Mouse (Mus musculus) layer of hippocampus, postnatal 36 days (tissue): ENCODE measurements at regions not wholly inside any gene's neighbourhood (a gene's known extent, or its start where the extent isn't known, plus 50 kb on each side); places are given as distances from the start of the nearest gene placed in this dataset.
"Not testable (repeated sequence)": the region's sequence is repeated elsewhere in the genome, so short reads cannot be mapped to it uniquely, and the experiment has no call there.

Experiments used
- DNase-seq, 2 experiments: peaks; one replicate each; pipeline ENCODE4 v3.0.0; 2022

DNA sequence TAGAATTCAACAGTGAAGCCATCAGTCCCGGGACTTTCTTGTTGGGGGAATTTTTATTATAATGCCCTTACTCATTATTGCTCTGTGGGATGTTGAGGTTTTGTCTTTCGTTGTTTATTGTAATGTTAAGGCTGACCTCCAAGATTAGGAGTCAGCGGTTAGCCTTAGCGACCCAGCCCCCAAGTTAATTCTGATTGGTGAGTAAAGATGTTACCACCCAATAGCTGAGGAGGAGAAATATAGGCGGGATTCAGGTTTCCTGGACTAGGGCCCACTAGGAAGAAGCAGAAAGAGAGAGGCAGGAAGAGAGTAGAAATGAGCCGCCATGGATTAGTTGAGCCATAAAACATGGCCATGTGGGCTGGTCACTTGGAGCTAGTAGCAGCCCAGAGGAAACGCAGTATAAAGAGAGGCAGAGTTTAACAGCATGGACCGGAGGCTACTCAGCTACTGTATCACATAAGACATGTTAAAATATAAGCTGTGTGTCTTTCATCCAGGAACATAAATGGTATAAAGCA is 302.1 kb upstream of the Ercc4 start:
- DNase-seq, result no peak

DNA sequence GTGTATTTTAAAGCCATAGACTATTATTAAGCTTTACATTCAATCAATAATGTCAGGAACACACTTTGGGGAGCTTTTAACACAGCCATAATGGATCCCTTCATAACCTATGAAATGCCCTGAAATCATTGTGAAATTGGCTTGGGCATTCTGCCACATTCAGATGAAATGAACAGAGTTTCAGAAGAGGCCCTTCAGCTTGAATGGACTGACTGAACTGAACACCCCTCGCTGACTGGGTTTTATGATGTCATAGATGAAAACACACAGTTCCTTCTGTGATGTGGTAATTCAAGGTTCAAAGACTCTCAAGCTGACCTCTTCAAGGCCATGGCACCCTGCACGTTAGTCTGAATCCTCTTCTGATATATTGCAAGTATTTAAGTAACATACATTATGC is 298.4 kb upstream of the Ercc4 start:
- no peak for DNase-seq

DNA sequence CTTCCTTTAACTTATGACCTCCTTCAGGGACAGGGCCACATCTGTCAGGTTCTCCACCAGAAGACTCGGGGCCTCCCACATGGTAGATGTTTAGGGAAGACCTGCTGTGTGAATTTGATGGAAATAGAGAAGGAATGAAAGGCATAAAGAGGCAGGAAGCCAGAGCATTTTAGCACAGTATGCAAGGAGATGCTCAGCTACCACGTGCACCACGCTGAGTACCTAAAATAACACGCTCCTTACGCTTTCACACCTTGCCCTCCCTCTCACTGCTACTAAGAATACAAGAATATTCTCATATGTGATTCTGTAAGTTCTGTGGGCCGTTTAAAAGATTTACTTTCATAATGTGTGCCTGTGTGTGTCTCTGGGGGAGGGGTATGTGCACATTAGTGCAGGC is 284.8 kb upstream of the Ercc4 start:
- no peak for DNase-seq

DNA sequence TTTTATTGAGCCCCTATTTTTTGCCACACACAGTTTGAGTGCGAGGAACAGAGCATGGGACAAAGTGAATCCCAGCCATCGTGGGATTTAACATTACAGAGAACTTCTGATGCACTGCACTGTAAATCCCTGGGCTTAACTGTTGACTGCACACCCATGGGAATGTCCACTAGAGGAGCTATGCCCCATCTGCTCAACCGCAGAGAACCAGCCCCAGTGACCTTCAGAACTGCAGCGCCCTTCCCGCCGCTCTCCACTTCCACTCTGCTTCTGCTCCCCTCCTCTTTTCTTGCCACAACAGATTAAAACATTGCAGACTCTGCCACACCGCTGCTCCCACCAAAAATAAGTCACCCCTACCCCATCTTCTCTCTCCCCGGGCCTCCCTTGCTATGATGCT is 283.3 kb upstream of the Ercc4 start:
- DNase-seq, result no peak

DNA sequence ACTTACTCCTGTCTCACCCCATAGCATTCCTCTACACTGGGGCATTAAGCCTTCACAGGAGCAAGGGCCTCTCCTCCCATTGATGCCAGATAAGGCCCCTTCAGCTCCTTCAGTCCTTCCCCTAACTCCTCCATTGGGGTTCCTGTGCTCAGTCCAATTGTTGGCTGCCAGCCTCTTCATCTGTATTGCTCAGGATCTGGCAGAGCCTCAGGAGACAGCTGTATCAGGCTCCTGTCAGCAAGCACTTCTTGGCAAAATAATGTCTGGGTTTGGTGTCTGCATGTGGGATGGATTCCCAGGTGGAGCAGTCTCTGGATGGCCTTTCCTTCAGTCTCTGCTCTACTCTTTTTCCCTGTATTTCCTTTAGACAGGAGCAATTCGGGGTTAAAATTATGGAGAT is 278.2 kb upstream of the Ercc4 start:
- DNase-seq, result peak in 1 of 2 experiments; percentile 11

DNA sequence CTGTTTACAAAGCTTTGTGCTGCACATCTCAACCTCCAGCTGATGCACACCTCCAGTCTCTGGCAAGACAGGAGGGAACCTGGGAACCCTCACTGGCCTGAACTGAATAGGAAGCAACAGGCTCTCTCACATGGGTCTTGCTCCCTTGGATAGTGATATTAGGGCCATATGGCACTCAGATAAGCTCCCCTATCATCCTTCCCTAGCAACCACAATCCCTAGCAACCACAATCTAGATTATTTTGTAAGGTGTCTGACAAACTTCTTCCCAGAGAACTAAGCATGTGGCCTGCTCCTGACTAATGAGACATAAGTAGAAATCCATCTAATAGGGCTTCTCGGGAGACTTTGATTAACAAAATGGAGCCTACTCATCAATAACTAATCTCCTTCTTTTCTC is 253.1 kb upstream of the Ercc4 start:
- no peak for DNase-seq

DNA sequence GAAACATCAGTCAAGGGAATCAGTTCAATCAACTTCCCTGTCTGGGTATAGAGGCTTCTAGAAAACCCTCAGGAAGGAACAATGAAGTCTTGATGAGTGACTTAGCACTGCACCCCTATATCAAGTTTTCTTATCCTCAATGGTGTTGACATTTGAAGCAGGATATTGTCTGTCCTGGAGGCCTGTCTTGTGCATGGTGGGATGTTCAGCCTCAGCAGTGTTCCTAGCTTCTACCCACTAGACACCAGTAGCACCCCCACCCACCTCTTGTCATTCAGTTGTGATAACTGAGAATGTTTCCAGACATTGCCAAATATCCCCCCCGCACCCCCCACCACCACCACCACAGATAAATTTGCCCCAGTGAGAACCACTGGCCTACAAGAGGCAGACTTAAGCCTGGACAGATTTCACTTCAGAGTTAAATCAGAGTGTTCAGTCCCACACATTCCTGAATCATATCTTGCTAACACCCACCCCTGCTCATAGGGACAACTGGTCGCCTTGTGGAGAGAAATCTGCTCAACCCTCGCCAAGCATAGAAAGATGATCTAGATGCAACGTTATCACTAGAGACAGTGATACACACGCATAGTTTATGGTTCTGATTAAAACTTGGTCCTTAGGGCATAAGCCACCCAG is 249.6 kb upstream of the Ercc4 start:
- DNase-seq, result peak; percentile 14 to 30

DNA sequence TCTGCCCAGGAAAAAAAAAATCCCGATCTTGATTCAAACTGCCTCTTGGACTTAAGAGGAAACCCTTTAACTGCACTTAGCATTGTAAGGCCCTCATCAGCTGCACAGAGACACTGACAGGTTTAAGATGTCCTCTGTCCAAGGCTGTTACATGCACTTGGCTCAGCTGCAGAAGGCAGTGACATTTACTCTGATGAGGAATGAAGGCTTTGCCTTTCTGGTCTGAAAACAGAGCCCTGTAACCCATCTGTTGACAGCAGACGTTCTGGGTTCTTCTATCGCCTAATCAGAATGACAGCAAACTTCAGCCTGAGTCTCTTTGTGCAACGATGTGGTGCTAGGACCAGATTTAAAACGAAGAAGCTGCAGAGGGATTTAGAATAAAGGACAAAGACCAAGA is 246.9 kb upstream of the Ercc4 start:
- no peak for DNase-seq

DNA sequence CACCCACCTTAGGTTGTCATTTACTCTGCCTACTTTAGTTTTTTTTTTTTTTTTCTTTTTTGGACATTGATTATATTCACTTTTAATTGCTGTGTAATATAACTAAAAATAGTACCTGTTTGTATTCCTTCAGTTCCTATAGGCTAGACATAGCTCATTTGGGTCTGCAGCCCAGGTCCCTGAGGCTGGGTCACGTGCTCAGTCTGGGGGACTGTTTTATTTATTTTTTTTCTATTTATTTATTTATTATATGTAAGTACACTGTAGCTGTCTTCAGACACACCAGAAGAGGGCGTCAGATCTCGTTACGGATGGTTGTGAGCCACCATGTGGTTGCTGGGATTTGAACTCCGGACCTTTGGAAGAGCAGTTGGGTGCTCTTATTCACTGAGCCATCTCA is 231.2 kb upstream of the Ercc4 start:
- DNase-seq, result not testable (repeated sequence)

DNA sequence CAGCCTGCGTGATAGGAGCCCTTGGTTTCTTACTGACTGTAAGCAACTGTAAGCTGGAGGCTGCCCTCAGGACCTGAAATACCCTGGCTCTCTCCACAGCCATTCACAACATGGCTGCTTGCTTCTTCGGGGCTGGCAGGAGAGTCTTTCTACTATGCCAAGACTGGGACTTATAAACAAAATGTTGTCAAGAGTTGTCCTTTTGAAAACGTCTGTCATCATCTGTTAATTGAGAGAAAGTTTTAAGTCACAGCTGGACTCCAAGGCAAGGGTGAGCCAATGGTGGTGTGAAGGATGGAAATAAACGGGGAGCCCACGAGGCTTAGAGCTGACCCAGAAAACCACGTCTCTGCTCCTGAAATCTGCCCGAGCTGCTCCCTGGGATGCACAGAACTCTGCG is 229.5 kb upstream of the Ercc4 start:
- DNase-seq, result no peak

DNA sequence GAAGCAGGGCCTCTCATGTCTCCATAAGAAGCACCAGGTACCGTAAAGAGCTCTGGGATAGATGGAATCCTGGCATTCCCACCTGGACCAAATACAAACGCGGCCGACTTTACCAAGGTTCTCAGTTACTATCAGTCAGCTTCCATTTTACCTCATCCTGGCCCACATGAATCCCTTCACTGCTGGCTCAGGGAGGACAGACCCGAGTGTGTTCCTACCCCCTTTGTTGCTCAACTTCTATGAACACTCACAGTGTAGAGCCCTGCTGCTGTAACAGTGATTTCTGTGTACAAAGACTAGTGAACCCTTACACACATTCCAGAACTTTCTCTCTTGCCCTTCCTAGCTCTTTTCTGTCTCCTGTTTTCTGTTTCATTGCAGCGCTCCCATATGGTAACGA is 229.0 kb upstream of the Ercc4 start:
- no peak for DNase-seq

DNA sequence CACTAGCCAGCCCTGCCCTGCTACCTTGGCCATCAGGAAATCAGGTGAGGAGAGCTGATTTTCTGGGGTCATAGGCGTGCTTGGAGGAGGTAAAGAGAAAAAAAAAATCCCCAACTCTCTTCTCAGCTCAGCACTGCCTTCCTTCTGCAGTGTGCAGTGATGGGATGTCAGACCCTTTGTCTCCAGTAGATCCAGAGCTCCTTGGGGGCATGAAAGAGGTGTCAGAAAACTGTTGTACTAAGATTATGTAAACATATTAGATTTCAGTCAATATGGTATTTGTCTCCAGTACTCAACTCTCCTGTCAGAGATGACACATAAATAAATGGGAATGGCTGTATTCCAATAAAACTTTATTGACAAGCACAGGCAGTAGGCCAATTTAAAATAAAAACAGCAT is 226.8 kb upstream of the Ercc4 start:
- DNase-seq, result no peak

DNA sequence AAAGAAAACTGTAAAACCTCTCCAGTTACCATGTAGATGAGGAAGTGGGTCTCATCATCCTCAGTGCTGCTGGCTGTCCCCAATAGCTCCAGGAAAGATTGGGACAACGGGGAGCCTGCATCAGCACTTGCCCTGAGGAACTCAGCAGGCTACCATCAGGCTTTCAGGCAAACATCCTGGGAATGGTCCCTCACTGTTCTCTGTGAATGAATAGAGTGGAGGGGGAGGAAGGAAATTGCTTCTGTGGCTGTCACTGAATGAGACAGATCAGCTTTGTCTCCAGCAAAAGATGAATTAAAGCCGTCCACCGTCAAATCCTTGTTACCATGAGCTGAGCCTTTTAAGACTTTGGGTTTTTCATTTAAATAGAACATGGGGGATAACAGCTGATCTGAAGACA is 224.9 kb upstream of the Ercc4 start:
- DNase-seq, result no peak

DNA sequence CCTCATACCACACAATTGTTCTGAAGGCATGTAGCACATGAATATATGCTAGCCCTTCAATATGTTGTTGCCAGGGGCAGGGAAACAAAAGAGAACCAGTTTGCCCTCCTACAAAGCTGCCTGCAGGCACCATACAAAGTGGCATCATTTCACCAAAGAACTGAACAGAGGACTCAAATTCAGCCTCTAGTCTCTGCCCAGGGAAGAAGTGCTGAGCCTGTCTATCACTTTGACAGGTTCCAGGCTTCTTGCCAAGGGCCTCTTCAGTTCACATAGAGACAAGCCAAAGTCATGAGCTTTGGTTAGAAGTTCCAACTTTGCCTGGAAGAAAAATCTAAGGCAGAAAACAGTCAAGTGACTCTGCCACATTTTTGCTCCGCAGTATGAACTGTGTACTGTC is 223.4 kb upstream of the Ercc4 start:
- DNase-seq, result no peak

DNA sequence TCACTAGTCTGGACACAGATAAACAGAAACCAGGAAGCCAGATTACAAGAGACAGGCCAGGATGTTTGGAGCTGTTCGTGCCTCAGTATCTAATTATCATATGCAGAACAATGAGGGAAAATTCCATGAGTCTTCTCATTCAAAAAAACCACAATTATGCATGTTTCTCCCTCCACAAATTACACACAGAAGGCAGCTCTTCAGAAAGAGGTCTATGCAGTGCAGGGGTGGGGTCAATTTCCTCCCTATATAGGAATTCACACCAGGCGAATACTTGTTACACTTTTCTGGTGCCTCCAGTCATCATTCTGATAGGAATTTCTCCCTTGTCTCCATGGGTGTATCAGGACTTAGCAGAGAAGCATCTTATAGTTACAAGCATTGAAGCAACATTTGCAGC is 222.1 kb upstream of the Ercc4 start:
- DNase-seq, result no peak

DNA sequence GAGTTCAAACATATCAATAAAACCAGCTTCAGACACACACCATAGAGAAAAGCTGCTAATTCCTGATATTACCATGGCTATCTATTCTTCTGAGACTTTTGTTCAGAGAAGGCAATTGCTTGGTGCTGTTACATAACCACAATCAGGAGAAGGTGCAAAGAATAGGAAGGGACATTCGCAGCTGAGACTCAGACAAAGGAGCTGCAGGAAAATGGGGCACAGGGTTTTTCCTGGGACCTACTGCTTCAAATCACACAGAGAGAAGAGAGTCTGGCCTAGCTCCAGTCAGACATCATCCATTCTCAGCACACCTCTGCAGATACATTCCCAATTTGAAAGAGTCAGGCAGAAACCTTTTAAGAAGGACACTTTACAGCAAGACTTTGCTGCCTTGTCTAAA is 219.4 kb upstream of the Ercc4 start:
- DNase-seq, result no peak

DNA sequence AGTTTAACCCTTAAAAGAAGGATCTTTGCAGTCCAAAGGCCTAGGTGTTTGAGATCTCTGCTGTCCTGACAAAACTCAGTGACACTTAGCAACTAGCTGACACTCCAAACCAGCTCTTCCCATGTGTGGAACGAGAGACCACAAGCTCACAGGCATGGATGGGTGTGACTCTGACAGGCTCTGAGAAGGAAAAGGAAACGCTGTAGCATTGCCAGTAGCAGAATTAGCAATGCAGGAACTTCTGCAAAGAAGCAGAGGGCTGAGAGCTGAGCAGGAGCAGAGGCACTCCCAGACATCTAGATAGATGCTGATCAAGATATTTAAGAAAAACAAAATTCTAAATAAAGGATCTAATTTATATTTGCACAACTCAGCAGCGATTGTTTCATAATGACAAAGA is 218.9 kb upstream of the Ercc4 start:
- DNase-seq, result no peak

DNA sequence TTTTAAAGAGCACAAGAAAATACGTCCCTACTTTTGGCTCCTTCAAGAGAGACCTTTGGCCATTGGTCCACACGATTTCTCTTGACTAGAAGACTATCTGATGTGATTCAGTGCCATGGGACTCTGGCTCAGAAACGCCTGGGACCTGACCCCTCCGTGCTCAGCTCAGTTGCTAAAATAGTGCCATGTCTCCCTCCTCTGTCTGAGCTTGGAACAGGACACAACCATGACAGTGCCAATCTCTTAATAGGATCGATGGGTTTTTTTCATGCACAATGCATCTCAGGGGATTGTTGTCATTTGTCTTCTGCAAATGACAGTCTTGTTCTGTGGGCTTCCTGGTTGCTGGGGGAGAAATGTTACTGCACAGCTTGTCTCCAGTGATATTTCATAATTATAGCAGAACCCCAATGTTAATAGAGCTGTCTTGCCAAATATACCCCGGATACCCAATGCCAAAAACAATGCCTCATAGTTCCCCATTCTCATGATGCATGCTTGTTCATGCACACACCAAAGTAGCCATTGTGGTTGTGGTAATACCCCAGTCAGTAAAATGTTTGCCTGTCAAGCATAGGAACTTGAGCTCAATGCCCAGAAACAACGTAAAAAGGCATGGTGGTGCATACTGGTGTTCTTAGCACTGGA is 216.7 kb upstream of the Ercc4 start:
- DNase-seq, result no peak

DNA sequence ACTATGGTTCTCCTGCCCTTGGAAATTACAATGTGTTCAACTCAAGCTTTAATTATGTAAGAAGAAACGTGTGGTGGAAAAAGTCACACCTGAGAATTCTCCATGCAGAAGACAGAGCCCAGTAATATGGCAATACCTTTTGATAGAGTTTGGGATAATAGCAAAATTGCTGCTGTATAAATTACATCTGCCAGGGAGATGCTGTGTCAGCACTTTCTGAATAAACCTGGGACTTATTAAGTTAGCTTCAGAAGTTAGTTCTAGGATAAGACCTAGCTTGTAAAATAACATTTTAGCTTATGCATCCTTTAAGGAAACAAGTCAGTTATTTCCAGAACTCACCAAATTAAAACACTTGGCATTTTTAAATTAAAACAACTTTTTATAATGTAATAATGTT is 212.2 kb upstream of the Ercc4 start:
- no peak for DNase-seq

DNA sequence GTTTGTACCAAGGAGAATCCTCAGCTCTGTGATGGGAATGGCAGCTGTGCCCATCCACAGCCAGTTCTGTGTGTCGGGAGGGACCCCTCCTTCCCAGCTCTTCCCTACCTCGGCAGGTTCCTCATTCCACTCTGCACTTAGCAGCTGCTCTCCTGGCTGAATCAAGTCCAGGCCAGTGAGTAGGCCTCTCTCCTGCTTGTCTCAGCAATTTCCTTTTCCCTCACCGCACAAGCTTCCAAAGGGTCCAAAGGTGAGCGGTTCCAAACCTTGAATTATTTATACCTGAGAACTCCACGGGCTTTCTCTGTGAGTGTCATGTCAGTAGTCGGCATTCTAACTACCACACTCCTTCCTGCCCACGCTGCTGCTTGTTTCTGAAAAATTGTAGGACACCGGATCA is 208.8 kb upstream of the Ercc4 start:
- no peak for DNase-seq

DNA sequence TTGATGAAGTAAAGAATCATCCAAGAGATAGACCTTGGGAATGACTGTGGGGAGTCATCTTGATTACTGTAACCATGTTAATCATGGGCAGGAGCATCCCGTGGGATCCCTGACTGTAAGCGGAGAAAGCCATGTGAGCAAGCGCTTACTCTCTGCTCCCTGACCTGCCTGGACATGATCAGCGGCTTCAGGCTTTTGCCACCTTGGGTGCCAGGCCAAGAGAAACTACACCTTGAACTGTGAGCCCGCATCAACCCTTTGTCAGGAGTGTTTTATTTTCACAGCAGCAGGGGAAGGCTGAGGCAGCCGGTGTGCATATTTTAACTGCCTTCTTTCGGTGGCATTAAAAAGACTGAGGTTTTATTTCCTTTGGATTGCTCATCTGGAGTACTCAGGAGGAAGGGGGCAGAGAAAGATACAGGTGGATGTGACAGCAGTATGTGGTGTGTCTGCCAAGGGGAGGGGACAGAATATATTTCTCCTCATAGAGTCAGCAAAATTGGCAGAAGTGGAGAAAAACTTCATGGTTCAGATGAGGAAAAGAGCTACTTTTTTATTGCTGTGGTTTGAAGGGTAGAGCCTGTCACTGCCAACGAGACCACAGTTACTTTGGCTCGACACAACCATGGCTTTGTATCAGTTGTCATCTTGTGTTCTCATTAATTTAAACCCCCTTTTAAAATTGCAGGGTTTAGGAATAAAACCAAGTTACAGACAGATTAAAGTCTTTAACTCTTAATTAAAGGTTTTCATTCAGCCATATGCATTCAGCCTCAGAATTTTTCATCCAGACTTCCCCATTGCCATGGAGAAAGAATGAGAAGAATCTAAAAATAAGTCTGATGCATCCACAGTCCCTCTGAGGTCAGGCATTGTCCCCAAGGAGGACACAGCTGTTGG is 208.1 kb upstream of the Ercc4 start:
- no peak for DNase-seq

DNA sequence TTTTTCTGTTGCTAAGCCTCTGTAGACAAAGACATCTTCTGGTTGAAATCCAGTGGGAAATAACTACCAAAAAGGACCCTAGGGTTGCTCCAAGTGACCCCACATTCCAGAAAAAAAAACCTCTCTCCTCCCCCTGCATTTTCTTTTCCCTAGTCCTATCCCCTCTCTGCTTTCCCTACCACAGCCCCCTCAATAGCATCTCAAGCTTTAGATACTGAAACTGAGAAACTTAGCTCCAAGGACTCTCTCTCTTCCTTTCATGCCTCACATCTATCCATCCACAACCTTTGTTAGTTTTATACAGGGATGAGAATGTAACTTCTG is 207.5 kb upstream of the Ercc4 start:
- no peak for DNase-seq

DNA sequence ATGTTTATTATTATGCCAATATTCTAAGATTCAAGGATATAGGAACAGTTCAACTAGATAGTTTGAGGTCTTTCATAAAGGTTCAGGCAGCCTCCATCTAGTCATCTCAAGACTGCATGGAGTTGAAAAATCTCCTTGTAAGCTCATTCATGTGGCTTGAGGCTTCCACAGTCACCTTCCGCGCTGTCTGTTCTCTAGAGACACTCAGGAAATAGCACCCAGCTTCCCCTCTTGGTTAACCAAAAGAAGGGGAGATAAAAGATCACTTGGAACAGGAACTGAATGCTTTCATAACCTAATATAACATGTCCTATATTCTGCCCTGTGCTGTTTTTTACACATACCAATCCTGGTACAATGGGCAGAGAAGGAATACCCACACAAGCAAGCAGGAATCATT is 206.3 kb upstream of the Ercc4 start:
- DNase-seq, result no peak

DNA sequence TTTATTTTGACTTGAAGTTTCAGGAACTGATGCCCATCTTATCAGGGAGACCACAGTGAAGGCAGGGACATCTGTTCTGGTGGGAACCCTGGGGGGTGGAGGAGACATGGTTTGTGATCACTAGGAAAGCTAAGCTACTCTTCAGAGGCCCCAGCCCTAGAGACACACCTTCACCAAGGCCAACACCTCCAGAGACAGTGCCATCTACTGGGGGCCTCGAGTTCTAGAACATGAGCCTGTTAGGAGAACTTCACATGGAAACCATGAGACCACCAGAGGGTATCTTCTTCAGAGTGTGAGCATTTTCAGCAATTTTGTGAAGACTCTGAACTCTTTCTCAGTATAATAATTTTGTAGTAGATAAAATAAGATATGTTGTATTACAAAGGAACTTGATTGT is 204.5 kb upstream of the Ercc4 start:
- no peak for DNase-seq
